Mouse (Mus musculus) layer of hippocampus, postnatal 25 days (tissue): Measurements from ENCODE around the gene Gpr87. TPM values are rescaled to one million over a fixed set of nuclear protein-coding genes. Genes with fewer than 3 reads are reported as not detected.

Experiments
- DNase-seq, 2 experiments: peaks; one replicate each; pipeline ENCODE4 v3.0.0; 2022; ENCODE audit warnings: mixed read lengths in 2 of 2, low spot score in 1 of 2; ENCODE audit errors: extremely low spot score in 1 of 2
- total RNA-seq, 2 experiments: library from RNA; stranded (reverse); gene quantifications; 2 replicates each; pipeline ENCODE4 v1.2.3; 2021

The Gpr87 gene
- total RNA-seq: not detected

GRCm38 (mm10) chr3:59194938-59195337 lies at the start of gene Gpr87:
Gene Gpr87, minus strand, starts transcription at chr3:59195104.
- no peak for DNase-seq

DNA sequence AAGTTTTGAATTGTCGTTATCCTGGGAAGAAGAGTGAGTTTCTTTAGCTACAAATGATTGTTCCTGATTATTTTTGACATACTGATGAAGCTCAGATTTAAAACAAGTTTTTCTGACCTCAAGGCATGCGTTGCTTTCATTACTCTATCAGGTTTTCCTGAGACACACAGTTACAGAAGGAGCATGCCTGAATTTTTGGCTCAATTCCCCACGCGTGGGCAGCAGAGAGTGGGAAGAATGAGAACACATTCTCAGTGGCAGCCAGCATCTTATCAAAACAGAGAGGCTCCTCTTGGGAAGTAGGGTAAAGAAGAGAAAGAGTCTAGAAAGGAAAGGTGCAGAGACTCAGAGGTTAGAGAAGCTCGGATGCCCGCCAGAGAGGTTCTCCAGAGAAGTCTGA lies 48.5 kb upstream of the Gpr87 start:
- DNase-seq: peak in 1 of 2 experiments; percentile 71

- no peak for DNase-seq
Observed at GRCm38 (mm10) chr3:59234878-59235277, 40.0 kb upstream of the Gpr87 start.

DNA sequence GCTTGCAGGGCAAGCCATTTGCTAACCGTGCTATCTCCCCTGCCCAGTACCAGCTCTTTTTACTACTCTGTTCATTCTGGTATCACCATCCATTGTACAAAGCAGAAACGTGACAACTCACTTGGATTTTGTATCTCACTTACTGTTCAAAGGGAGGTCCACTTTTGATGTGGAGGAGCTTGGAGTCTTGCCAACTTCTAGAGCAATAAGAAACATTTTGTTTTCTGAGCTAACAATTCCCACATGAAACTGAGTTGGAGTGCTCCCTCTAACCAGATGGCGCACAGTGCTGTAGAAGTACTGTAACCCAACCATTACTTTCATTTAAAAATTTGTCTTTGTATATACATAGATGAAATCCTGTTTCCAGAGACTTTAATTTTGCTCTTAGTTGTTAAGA lies 36.0 kb upstream of the Gpr87 start:
- DNase-seq: no peak

DNA sequence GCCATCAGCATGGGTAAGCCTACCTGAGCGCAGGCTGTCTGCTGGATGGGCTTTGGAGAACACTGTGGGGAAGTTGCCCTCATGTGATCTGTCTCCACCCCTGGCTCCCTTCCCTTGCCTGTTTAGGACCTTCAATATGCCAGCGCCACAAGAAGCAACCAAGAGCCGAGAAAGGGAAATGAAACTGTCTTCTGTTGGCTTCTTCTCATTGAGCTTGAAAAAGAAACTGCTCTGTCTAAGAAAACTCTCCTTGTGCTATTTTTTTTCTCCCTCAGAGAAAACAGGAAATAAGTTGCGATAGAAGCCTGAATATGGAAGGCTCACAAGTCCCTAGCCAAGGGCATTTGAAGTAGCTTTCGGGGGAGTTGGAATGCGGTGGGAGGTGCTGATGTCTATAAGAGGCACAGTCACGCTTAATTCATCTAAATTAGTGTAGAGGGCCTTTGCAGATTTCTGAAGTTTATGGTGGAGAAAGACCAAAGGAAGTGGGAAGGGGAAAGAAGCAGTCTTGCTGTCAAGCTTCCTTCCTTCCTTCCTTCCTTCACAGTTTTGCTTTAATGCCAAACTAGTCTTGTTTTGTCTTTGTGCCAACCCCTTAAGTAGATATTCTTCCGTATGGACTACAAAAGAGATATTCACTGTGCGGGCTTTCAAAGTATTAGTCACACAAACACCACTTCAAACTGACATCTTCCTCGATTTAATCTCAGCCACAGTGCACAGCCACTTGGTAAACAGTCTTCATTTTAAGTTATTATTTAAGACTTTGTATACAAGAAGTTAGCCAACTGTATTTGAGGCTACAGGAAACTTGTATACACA lies 34.0 kb upstream of the Gpr87 start:
- DNase-seq: no peak

DNA sequence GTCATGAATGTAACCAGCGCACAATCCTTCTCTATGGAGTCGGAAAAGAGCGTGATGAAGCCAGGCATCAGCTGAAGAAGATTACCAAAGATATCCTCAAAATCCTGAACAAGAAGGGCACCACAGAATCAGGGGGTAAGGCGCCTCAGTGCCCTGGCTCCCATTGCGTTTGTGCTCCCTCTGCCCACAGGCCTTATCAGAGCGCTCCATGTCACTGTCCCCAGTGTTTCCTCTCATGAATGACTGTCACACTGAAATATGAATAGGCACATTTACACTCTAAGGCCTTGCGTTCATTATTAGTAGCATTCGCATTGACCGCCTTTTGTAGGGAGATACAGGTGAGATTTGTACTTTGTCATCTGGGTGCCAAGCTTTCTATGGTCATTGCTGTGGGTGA lies 32.8 kb upstream of the Gpr87 start:
- no peak for DNase-seq

DNA sequence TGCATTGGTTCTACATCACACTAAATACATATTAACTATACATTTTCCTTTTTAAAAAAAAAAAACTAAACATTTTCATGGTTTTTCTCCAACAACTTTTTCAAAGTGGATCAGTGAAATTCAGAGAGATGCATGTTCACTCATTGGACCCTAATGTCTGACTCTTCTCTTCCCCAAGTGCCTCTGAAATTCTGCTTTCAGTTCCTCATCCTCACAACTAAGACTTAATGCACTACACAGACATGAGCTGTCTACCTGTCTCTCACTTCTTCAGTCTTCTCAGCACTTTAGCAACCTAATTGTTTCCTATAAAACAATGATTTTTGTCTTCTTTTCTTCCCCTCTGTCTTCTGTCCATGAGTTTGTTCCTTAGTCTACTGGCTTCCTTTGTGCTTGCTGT lies 30.5 kb upstream of the Gpr87 start:
- DNase-seq: no peak

- no peak for DNase-seq
Observed at GRCm38 (mm10) chr3:59222303-59222702, 27.4 kb upstream of the Gpr87 start.

DNA sequence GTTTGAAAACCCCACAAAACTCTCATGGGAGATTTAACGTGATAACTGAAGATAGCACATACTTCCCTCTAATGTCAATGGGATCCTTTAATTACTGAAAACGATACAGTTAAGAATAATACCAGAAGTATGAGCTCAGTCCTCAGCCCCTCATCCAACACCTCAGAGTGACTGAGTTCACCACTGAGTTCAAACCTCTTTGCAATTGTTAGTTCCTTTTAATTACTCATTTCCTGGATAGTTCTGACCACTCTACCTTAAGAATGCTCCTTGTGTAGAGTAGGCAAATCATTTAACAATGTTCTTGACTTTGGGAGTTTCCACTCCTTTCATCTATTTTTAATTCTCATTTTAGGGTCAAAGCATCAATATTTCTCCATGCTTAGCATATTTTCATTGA lies 24.4 kb upstream of the Gpr87 start:
- DNase-seq: no peak

DNA sequence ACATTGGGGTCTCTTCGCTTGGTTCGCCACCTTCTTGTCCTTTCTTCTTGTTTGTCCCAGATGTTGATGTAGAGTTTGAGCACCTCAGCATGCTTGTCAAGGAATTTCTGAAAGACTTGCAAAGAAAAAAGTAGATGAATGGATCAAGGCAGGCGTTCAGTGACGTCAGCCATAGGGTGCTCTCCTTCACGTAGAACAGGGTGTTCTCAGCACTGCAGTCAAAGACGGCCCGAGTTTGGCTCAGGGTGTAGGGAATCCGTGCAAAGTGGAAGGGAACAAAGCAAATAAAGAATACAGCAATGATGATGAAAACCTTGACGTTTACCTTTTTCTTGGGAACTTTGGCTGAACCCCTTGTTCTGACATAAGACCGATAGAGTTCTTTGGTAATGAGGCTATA lies 22.3 kb upstream of the Gpr87 start:
- DNase-seq: no peak

- DNase-seq: no peak
Observed at GRCm38 (mm10) chr3:59212404-59212803, 17.5 kb upstream of the Gpr87 start.

DNA sequence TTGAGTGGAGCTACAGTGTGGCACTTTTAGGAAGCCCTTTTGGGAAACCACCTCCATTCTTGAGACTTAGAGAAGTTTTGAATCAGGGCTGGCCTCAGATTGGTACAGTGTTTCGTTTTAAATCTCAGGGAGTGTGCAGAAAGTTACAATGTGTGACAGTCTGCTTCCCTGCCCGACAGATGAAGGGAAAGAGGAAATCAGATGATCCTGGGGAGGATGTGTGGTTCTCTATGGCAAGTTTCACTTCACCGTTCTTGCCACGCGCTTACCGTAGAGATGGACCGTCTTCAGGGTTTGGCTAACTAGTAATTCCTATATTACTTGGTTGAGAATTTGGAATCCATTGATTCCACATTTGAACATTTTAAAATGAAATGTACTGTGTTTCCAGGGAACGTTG lies 16.9 kb upstream of the Gpr87 start:
- no peak for DNase-seq

DNA sequence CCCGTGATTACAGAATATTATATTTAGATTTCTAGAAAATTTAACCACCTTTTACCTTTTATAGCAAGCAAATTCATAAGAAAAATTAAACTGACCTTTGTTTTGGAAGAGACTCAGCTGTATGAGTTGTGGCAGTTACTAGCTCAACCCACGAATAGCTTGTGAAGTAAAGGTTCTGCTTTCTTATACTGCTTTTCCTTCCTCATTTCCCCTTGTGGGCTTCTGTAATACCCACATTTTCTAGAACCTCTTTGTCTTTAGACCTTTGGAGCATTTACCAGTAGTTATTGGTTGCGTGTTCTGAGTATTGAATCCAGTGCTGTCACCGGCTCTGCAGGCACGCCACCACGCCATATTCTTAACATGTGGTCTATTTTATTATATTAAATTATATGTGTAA lies 15.8 kb upstream of the Gpr87 start, which contains the start of gene P2ry13:
P2ry13 (minus strand) TSS at position 156 of the 400 bp plus-strand sequence.
- no peak for DNase-seq

GRCm38 (mm10) chr3:59210089-59210488 lies 15.2 kb upstream of the Gpr87 start:
- no peak for DNase-seq

GRCm38 (mm10) chr3:59208650-59209548 lies 14.0 kb upstream of the Gpr87 start:
- no peak for DNase-seq

DNA sequence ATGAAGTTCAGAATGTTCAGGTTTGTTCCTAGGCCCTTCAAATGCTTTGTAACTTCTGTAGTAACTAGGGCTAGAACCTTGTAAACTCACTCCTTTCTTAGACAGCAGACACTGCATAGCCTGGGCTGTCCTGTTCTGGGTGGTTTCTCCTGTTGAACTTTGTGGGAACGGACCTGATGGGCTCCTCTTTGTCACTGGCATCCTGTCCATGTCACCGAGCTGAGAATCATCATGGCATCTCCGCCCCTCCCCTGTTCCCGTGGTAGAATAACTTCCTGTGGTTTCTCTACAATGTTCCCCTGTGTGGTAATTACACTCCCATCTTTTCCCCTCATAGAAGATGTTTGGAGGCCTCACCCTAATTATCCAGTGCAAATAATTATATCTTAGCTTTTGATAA lies 11.0 kb upstream of the Gpr87 start:
- no peak for DNase-seq

GRCm38 (mm10) chr3:59204719-59205503 lies 10.0 kb upstream of the Gpr87 start:
- DNase-seq: no peak

DNA sequence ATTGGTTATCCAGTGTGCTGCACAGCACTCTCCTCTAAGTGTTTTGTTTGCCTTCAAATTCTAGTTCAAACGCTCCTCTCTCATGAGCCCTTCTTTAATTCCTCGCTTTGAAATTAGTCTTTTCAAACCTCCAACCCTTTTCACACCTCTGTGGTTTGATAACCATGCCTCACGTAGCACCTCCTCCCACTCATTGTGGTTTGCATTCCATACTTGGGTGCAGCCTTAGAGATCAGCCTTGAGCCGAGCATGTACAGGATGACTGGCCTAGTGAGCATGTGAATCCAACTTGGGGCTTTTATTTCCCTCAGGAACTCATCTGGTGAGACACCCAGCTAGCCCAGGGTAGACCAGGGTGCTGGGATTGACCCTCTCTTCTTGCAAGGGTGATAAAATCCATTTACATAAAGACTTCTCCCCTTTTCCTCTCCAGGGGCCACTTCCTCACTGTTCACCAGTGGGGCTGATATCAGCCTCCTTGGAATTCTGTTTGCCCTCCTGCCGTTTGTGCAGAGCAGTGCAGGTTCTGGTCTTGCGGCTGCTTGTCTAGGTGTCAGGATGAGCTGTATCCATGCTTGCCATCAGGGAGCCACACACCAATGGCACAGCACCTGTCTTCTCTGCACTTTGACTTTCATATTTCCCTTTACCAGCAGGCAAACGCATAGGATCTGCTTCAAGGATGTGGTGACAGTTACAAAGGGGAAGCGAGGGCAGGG lies 9.1 kb upstream of the Gpr87 start:
- DNase-seq: no peak

DNA sequence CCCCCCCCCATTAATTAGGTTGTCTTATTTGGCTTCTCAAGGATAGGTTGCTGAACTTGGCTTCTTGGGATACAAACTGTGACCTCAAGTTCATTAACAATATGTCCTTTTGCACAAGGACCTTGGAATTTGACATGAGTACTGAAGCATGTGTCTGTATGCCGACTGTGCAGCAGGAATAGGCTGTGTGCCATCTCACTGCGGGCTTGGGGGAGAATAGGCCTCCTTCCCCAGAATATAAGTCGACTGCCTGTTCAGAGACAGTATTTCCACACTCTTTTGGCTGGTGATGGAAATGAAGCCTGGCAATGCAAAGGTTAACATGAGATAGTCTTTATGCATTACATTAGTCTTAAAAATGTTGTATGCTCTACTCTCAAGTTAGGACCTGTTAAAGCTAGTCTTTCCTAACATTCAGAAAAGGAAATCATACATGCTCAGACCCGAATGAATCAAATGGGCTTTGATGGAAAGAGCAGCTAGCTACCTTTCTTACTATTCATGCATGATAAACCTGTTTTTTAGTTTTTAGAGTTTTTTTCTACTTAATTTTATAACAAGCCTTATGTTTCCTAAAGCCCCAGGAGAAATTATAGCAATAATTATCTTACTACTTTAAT lies 2.5 kb upstream of the Gpr87 start:
- DNase-seq: no peak

DNA sequence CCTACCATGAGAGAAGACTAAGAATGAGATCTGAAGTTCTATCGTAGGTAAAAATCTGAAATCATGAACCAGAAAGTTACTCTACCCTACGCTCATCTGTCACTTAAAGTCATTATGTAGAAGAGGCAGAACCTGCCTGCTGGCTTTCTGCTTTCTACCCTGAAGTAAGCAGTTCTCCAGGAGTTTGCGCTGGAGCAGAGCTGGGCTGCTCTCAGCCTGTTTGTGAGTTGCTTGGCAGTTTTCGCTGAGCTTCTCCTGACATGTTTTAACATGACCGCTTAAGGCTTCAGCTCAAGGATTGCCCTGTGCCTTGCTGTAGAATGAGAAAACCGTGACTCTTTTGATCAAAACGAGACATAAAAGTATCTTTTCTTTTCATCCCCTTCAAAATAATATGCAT lies 805 bp downstream of the Gpr87 start:
- DNase-seq: no peak
